Mouse (Mus musculus) liver, adult 2 months (tissue): Measurements from ENCODE around the gene Pou2f3. TPM values are rescaled to one million over a fixed set of nuclear protein-coding genes. Genes with fewer than 3 reads are reported as not detected.

Experiments used
- DNase-seq: peaks from one replicate; pipeline ENCODE4 v3.0.0-alpha.2; 2011; ENCODE audit warnings: low read depth, low spot score; ENCODE audit errors: extremely low read depth
- H3K27ac ChIP-seq: fragments of 200-500 bp; replicated peaks from 2 replicates; pipeline ENCODE4 v1.5.1; 2012; ENCODE audit warnings: low read depth, mild to moderate bottlenecking, control low read depth, inconsistent platforms, low read length; ENCODE audit not compliant: insufficient read depth
- H3K27me3 ChIP-seq: fragments of 200-500 bp; 2 replicates; pipeline ENCODE4 v1.6.1; 2012; ENCODE audit warnings: mild to moderate bottlenecking, moderate library complexity, low read length, inconsistent platforms; ENCODE audit not compliant: control insufficient read depth, insufficient read depth
- H3K36me3 ChIP-seq: fragments of 200-500 bp; 2 replicates; pipeline ENCODE4 v1.6.1; 2012; ENCODE audit warnings: low read length, inconsistent platforms; ENCODE audit not compliant: control insufficient read depth, insufficient read depth
- H3K4me1 ChIP-seq: fragments of 200-500 bp; 2 replicates; pipeline ENCODE4 v1.6.1; 2011; ENCODE audit warnings: low read length; ENCODE audit not compliant: control insufficient read depth, insufficient read depth
- H3K4me3 ChIP-seq: fragments of 200-500 bp; 2 replicates; pipeline ENCODE4 v1.5.1; 2011; ENCODE audit warnings: low read depth, mild to moderate bottlenecking, control low read depth, low read length, moderate library complexity; ENCODE audit not compliant: insufficient read depth
- H3K79me2 ChIP-seq: fragments of 200-500 bp; 2 replicates; pipeline ENCODE4 v1.6.1; 2012; ENCODE audit warnings: inconsistent platforms, mild to moderate bottlenecking, low read length, moderate library complexity; ENCODE audit not compliant: control insufficient read depth, insufficient read depth
- H3K9ac ChIP-seq: fragments of 200-500 bp; 2 replicates; pipeline ENCODE4 v1.6.1; 2012; ENCODE audit warnings: low read depth, mild to moderate bottlenecking, control low read depth, inconsistent platforms, low read length
- CTCF ChIP-seq: fragments of 200-500 bp; IDR thresholded peaks from 2 replicates; pipeline ENCODE4 v1.5.1; 2011; ENCODE audit warnings: low read depth, low read length, control low read depth
- POLR2A ChIP-seq: fragments of 200-500 bp; IDR thresholded peaks from 2 replicates; pipeline ENCODE4 v1.6.1; 2011; ENCODE audit warnings: low read length, control low read depth; ENCODE audit not compliant: insufficient read depth; ENCODE audit errors: extremely low read depth
- WGBS: fragments of 180-500 bp; shearing (Covaris S2); methylation state at CpG from one replicate; pipeline ENCODE4 v1.1.7; 2018; 5-methylcytosine and 5-hydroxymethylcytosine counted together
- polyA plus RNA-seq: library from polyadenylated mRNA; depleted of rRNA; stranded (reverse); fragments of >200 nt; gene quantifications from 2 replicates; pipeline ENCODE4 v1.2.3, GENCODE M21; 2012
- total RNA-seq: library from RNA; depleted of rRNA; stranded (reverse); fragments of >200 nt; gene quantifications from 2 replicates; pipeline ENCODE4 v1.2.3, GENCODE M21; 2014

Pou2f3 gene
- total and polyA plus RNA-seq, 2 experiments = not detected

- WGBS = 5% methylated on average over 41 of the region's 41 CpGs
- H3K4me3 ChIP-seq = no peak overlapping the region
- TF ChIP-seq CTCF (no peak), POLR2A (no peak)
- peaks cover 14% of the 10 kb centered on the region for H3K27me3 ChIP-seq
- no peak overlapping the region for H3K9ac ChIP-seq
- no peaks in the 10 kb centered on the region for H3K36me3 ChIP-seq
- no peaks in the 10 kb centered on the region for H3K79me2 ChIP-seq
- no peak overlapping the region for H3K27ac ChIP-seq
- no peaks in the 10 kb centered on the region; the same call in 1 of the 2 replicates for H3K4me1 ChIP-seq
- DNase-seq = no peak
Observed at GRCm38 (mm10) chr9:43205343-43206021, 4.7 kb downstream of the Pou2f3 start.

- Histone ChIP-seq H3K27me3 (peaks cover 7% of the 10 kb centered on the region), H3K36me3 (no peaks in the 10 kb centered on the region)
- no peak for DNase-seq
Observed at GRCm38 (mm10) chr9:43200212-43200611, 10.0 kb downstream of the Pou2f3 start.

DNA sequence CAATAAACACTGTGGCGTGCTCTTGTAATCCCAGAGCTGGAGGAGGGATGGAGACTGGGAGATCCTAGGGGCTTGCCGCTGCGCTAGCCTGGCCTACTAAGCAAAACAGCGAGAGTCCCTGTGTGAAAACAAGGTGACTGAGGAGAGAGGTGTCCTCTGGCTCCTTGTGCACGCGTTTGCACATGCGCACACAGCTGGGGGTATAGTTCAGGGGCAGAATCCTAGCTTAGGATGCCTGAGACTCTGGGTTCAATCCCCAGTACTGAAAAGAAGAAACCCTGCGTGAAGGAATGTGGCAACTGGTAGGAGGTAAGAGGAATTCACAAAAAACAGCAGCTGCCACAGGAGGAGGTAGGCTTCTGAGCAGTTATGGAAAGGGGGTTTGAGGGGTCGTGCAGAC is 16.2 kb downstream of the Pou2f3 start:
- WGBS = 38% methylated on average over 9 of the region's 9 CpGs
- no peak overlapping the region for H3K4me3 ChIP-seq
- no peak for DNase-seq
- H3K27me3 ChIP-seq = no peaks in the 10 kb centered on the region
- H3K4me1 ChIP-seq = no peaks in the 10 kb centered on the region
- no peak for TF ChIP-seq CTCF
- no peak for TF ChIP-seq POLR2A
- H3K79me2 ChIP-seq = no peaks in the 10 kb centered on the region
- H3K9ac ChIP-seq = no peak overlapping the region
- H3K36me3 ChIP-seq = no peaks in the 10 kb centered on the region
- H3K27ac ChIP-seq = no peak overlapping the region

More at GRCm38 (mm10) chr9:43200212-43200611, 10.0 kb downstream of the Pou2f3 start:
- no peaks in the 10 kb centered on the region; the same call in 1 of the 2 replicates for H3K4me1 ChIP-seq
- H3K4me3 ChIP-seq = no peak overlapping the region
- TF ChIP-seq CTCF = no peak
- TF ChIP-seq POLR2A = no peak
- no peak overlapping the region for H3K27ac ChIP-seq
- no peak overlapping the region for H3K9ac ChIP-seq
- 22% methylated on average over 5 of the region's 5 CpGs for WGBS
- H3K79me2 ChIP-seq = no peaks in the 10 kb centered on the region

DNA sequence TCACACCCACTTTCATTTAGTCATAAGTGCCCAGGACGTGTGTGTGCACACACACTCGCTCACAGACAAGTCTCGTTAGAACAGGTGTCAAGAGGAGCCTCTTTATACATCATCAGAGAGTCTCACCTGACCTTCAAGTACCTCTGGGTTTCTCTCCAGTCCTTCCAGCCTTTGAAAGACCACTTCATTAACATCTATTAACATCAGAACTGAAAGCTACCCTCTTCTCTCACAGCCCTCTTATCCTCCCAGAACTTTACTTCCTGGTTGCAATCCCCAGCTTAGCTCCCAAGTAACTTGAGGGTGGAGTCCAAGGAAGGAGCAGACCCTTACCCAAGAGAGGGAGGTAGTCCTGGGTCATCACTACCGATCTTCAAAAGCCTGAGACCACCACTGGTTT is 18.6 kb downstream of the Pou2f3 start:
- no peak for DNase-seq
- Histone ChIP-seq H3K27ac (no peak overlapping the region), H3K36me3 (no peaks in the 10 kb centered on the region), H3K9ac (no peak overlapping the region), H3K4me1 (no peaks in the 10 kb centered on the region), H3K4me3 (no peak overlapping the region), H3K27me3 (no peaks in the 10 kb centered on the region), H3K79me2 (no peaks in the 10 kb centered on the region)
- WGBS = 61% methylated on average over 4 of the region's 4 CpGs
- TF ChIP-seq POLR2A (no peak), CTCF (no peak)

DNA sequence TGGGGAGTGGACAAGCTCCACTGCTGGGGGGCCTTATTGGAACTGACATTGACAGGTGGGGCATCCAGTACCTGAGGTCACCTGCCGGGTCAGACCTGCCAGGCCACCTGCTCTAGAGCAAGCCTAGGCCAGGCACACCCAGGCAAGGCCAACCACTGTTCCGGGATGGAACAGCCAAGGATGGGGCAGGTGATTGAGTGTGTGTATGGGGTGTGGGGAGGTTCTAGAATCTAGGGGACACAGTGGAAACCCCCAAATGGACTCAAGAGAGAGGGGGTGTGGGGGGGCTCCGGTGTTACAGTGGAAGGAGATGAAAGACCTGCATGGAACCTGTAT is 21.2 kb downstream of the Pou2f3 start:
- TF ChIP-seq CTCF (no peak), POLR2A (no peak)
- H3K4me1 ChIP-seq = no peaks in the 10 kb centered on the region

DNA sequence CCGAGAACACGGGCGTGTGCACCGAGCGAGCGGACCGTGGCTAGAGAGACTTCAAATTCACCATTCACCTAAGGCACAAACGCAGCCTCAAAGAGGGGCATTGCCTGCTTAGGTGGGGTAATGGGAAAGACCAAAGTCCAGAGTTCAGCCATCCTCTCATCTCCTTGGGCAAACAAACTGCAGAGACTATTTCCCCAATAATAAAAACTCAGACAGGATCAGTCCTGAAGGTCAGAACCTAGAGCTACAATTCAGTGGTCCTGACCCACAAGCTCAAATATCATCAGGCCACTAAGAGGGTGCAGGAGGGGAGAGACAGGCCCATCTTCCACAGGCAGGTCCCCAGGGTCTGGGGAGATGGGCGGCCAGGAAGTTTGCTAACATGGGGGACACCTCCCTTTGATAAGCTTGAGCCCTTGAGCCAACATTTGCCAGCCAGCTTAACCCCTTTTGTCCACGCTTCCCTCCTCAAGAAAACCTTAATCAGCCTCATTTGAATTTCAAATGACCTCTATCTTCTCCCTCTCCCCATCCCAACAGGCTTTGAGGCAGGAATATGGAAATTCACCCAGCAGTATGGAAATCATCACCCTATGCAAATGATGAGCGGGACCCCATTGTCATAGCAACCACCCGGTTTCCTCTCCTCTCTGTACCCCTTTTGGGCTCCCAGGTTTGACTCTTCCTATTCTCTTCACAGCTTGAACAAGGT is 21.7 kb downstream of the Pou2f3 start:
- 78% methylated on average over 12 of the region's 12 CpGs for whole genome bisulfite sequencing
- Histone ChIP-seq H3K27ac (no peak overlapping the region), H3K27me3 (no peaks in the 10 kb centered on the region), H3K79me2 (no peaks in the 10 kb centered on the region), H3K4me1 (no peaks in the 10 kb centered on the region), H3K9ac (no peak overlapping the region), H3K4me3 (no peak overlapping the region), H3K36me3 (no peaks in the 10 kb centered on the region)
- TF ChIP-seq CTCF = no peak
- TF ChIP-seq POLR2A = no peak
- no peak for DNase-seq

More for the DNA sequence above, 21.2 kb downstream of the Pou2f3 start:
- H3K79me2 ChIP-seq = no peaks in the 10 kb centered on the region
- H3K36me3 ChIP-seq = no peaks in the 10 kb centered on the region
- H3K4me3 ChIP-seq = no peak overlapping the region
- DNase-seq = no peak
- H3K27me3 ChIP-seq = no peaks in the 10 kb centered on the region
- WGBS = 68% methylated on average over 3 of the region's 3 CpGs
- no peak overlapping the region for H3K27ac ChIP-seq
- no peak overlapping the region for H3K9ac ChIP-seq
